Mouse (Mus musculus): ENCODE data around the gene Atp6v1f.

GRCm38 (mm10) chr6:29449858-29450257 lies 17.7 kb upstream of the Atp6v1f start:
- TF ChIP-seq POLR2A (IDR thresholded peaks at IDR 0.05; ENCODE audit: control insufficient read depth in 1 of 2, insufficient read depth in 1 of 2, low read depth in 1 of 2, low read length in 2 of 2, poor library complexity in 1 of 2) (peak in 1 of 2 experiments; percentile 56; a peak in 2 of 4 replicates), CTCF (IDR thresholded peaks at IDR 0.05 in 2 of 3, conservative IDR thresholded peaks at IDR 0.05 in 1 of 3; ENCODE audit: control insufficient read depth in 1 of 3, insufficient read depth in 1 of 3, low read depth in 2 of 3, low read length in 3 of 3, poor library complexity in 1 of 3, severe bottlenecking in 1 of 3) (no peak), UBTF (IDR thresholded peaks at IDR 0.05; ENCODE audit: borderline replicate concordance, insufficient read depth, low read depth, low read length) (no peak), SIN3A (IDR thresholded peaks at IDR 0.05; ENCODE audit: low read length) (no peak), CHD1 (IDR thresholded peaks at IDR 0.05; ENCODE audit: low read depth, low read length) (no peak), POLR2AphosphoS5 (IDR thresholded peaks at IDR 0.05; ENCODE audit: borderline replicate concordance, low read depth, low read length) (no peak), ZNF384 (IDR thresholded peaks at IDR 0.05; ENCODE audit: low read depth, low read length) (no peak), NRF1 (IDR thresholded peaks at IDR 0.05; ENCODE audit: insufficient read depth, low read depth, low read length, poor library complexity, severe bottlenecking) (no peak), ELF1 (IDR thresholded peaks at IDR 0.05; ENCODE audit: low read depth, low read length) (no peak), ZC3H11A (IDR thresholded peaks at IDR 0.05; ENCODE audit: low read depth, low read length) (no peak)
